Mouse (Mus musculus): ENCODE results near the gene Slc30a7.

DNA sequence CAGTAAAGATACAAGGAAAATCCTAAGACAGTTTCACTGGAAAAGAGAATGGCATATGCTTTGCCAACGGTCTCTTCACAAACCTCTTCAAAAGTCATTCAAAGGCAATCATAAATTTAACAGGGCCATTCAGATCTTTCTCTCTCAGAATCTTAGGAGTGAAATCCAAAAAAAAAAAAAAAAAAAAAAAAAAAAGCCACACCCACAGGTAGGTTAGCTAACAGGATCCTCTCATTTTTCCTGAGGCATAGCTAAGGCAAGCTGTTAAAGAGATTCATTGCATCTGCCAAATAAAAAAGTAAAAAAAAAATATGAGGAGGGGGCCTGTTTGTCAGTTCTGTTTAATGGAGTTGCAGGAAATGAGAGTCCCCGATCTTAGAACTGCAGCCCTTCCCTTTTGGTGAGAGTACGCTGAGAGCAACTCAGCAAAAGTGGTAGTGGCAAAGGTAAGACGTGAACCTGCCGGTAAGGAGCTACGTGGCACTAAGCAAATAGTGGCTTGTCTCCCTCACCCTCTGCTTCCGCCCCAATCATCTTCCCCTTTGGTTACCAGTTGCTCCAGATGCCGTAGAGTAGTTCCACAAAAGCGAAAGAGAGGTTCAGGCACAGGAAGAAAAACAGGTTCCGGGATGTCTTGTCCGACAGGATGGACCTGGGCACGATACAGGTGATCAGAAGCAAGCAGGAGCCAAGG is 775 bp downstream of the Slc30a7 start:
- TF ChIP-seq POLR2A (IDR thresholded peaks at IDR 0.05; ENCODE audit: insufficient read depth, low read depth, low read length) (no peak), CTCF (IDR thresholded peaks at IDR 0.05) (no peak), EP300 (IDR thresholded peaks at IDR 0.05; ENCODE audit: insufficient read depth, low read depth, low read length) (no peak)
